Mouse (Mus musculus) liver, embryonic 11.5 days (tissue): ENCODE data around the gene Dhx9. TPM values are rescaled to one million over a fixed set of nuclear protein-coding genes. Genes with fewer than 3 reads are reported as not detected.
"Not testable (repeated sequence)": the region's sequence is repeated elsewhere in the genome, so short reads cannot be mapped to it uniquely, and the experiment has no call there.

Experiments
- ATAC-seq: fragments of 200-750 bp; cut with Nextera tagmentation; replicated peaks from 2 replicates; pipeline ENCODE4 v1.8.0; 2017; ENCODE audit warnings: moderate number of reproducible peaks, mild to moderate bottlenecking, moderate TSS enrichment, moderate library complexity; ENCODE audit not compliant: low FRiP score
- DNase-seq: peaks from one replicate; pipeline ENCODE4 v3.0.0-alpha.2; 2017; ENCODE audit warnings: low spot score
- H3K27ac ChIP-seq: fragments of 300-500 bp; sonication (generic); 2 replicates; pipeline ENCODE4 v1.5.1; 2014; ENCODE audit warnings: mild to moderate bottlenecking, low read depth, low read length, control low read depth
- H3K27me3 ChIP-seq: fragments of 300-500 bp; sonication (generic); replicated peaks from 2 replicates; pipeline ENCODE4 v1.6.1; 2014; ENCODE audit warnings: low read length, mixed read lengths; ENCODE audit not compliant: control insufficient read depth, insufficient read depth
- H3K36me3 ChIP-seq: fragments of 300-500 bp; sonication (generic); 2 replicates; pipeline ENCODE4 v1.6.1; 2014; ENCODE audit warnings: mild to moderate bottlenecking, low read length, moderate library complexity, mixed read lengths; ENCODE audit not compliant: control insufficient read depth, insufficient read depth
- H3K4me1 ChIP-seq: fragments of 300-500 bp; sonication (generic); replicated peaks from 2 replicates; pipeline ENCODE4 v1.6.1; 2014; ENCODE audit warnings: low read length, mixed read lengths; ENCODE audit not compliant: control insufficient read depth, insufficient read depth
- H3K4me2 ChIP-seq: fragments of 300-500 bp; sonication (generic); 2 replicates; pipeline ENCODE4 v1.6.1; 2014; ENCODE audit warnings: mild to moderate bottlenecking, control low read depth, moderate library complexity
- H3K4me3 ChIP-seq: fragments of 300-500 bp; sonication (generic); 2 replicates; pipeline ENCODE4 v1.5.1; 2014; ENCODE audit warnings: low read depth, low read length, control low read depth
- H3K9ac ChIP-seq: fragments of 300-500 bp; sonication (generic); 2 replicates; pipeline ENCODE4 v1.6.1; 2014; ENCODE audit warnings: low read depth, low read length, control low read depth
- H3K9me3 ChIP-seq: fragments of 300-500 bp; sonication (generic); 2 replicates; pipeline ENCODE4 v1.6.1; 2016; ENCODE audit warnings: low read length, inconsistent platforms, mixed read lengths; ENCODE audit not compliant: control insufficient read depth
- WGBS: fragments of 180-500 bp; shearing (Covaris S2); extraction: QIAGEN DNeasy Blood & Tissue Kit; methylation state at CpG from one replicate; pipeline ENCODE4 v1.1.7; 2014; 5-methylcytosine and 5-hydroxymethylcytosine counted together
- polyA plus RNA-seq: library from polyadenylated mRNA; unstranded; fragments of >200 nt; fragmentation: Nextera tagmentation; extraction: Ambion mirVana; gene quantifications from 2 replicates; pipeline ENCODE4 v1.2.1, GENCODE M21; 2014

Dhx9 gene
- 12.9 and 16.0 TPM in 2 replicates for polyA plus RNA-seq

- Histone ChIP-seq H3K4me1 (peaks cover 14% of the 10 kb centered on the region), H3K9ac (peak within 1 kb of the TSS; percentile 100), H3K27ac (peak within 1 kb of the TSS; percentile 91), H3K4me3 (peak within 1 kb of the TSS; percentile 100), H3K4me2 (peak within 1 kb of the TSS; percentile 67), H3K9me3 (no peaks in the 10 kb centered on the region), H3K27me3 (no peaks in the 10 kb centered on the region), H3K36me3 (no peaks in the 10 kb centered on the region)
- ATAC-seq = peak; percentile 88
- under 1% methylated on average over 35 of the region's 35 CpGs for WGBS
- DNase-seq = peak; percentile 97
Measured at GRCm38 (mm10) chr1:153487500-153487879, at the start of gene Dhx9. Gene Dhx9 (minus strand): TSS chr1:153487660.

- Histone ChIP-seq H3K9ac (no peak overlapping the region), H3K9me3 (no peaks in the 10 kb centered on the region), H3K27ac (no peak overlapping the region), H3K4me1 (no peaks in the 10 kb centered on the region), H3K36me3 (no peaks in the 10 kb centered on the region), H3K4me2 (no peak overlapping the region), H3K27me3 (no peaks in the 10 kb centered on the region), H3K4me3 (no peak overlapping the region)
- WGBS = 77% methylated on average over 9 of the region's 9 CpGs
- no peak for DNase-seq
- ATAC-seq = no peak
Measured at GRCm38 (mm10) chr1:153535611-153536010, 48.2 kb upstream of the Dhx9 start.

GRCm38 (mm10) chr1:153532896-153533295, 45.4 kb upstream of the Dhx9 start:
- H3K9ac ChIP-seq, H3K36me3 ChIP-seq, H3K4me3 ChIP-seq: not testable (repeated sequence)

GRCm38 (mm10) chr1:153532234-153532841, 44.9 kb upstream of the Dhx9 start:
- peak overlapping the region; percentile 50 for H3K4me2 ChIP-seq
- DNase-seq (no peak), ATAC-seq (no peak)
- no peaks in the 10 kb centered on the region for H3K27me3 ChIP-seq
- 0 out of 2 replicates have a peak overlapping the region, but pooled peaks have one; percentile 33 for H3K27ac ChIP-seq
- no peaks in the 10 kb centered on the region for H3K9me3 ChIP-seq
- WGBS = 18% methylated on average over 12 of the region's 12 CpGs
- no peak overlapping the region for H3K4me3 ChIP-seq
- H3K9ac ChIP-seq = peak overlapping the region; percentile 35; the same call in 1 of the 2 replicates
- H3K36me3 ChIP-seq = no peaks in the 10 kb centered on the region
- no peaks in the 10 kb centered on the region for H3K4me1 ChIP-seq

More at GRCm38 (mm10) chr1:153532896-153533295, 45.4 kb upstream of the Dhx9 start:
- H3K9me3 ChIP-seq, H3K27ac ChIP-seq, DNase-seq, H3K27me3 ChIP-seq, H3K4me2 ChIP-seq, H3K4me1 ChIP-seq, ATAC-seq: not testable (repeated sequence)
- WGBS = 86% methylated on average over 3 of the region's 3 CpGs

GRCm38 (mm10) chr1:153531677-153532233, 44.3 kb upstream of the Dhx9 start:
- ATAC-seq = no peak

GRCm38 (mm10) chr1:153522116-153522515, 34.7 kb upstream of the Dhx9 start:
- 46% methylated on average over 3 of the region's 3 CpGs for WGBS
- DNase-seq = no peak

More at GRCm38 (mm10) chr1:153531677-153532233, 44.3 kb upstream of the Dhx9 start:
- no peaks in the 10 kb centered on the region for H3K4me1 ChIP-seq
- 36% methylated on average over 9 of the region's 9 CpGs for WGBS
- H3K4me3 ChIP-seq = no peak overlapping the region
- H3K9ac ChIP-seq = no peak overlapping the region
- H3K27me3 ChIP-seq = no peaks in the 10 kb centered on the region
- H3K27ac ChIP-seq = no peak overlapping the region
- peak overlapping the region; percentile 50 for H3K4me2 ChIP-seq
- no peaks in the 10 kb centered on the region for H3K36me3 ChIP-seq
- DNase-seq = no peak
- H3K9me3 ChIP-seq = no peaks in the 10 kb centered on the region

GRCm38 (mm10) chr1:153515368-153515767, 27.9 kb upstream of the Dhx9 start:
- DNase-seq (no peak), ATAC-seq (no peak)
- H3K9ac ChIP-seq = no peak overlapping the region
- H3K36me3 ChIP-seq = no peaks in the 10 kb centered on the region
- 87% methylated on average over 12 of the region's 12 CpGs for WGBS
- H3K4me1 ChIP-seq = no peaks in the 10 kb centered on the region
- no peaks in the 10 kb centered on the region for H3K9me3 ChIP-seq
- no peak overlapping the region for H3K4me2 ChIP-seq
- H3K4me3 ChIP-seq = no peak overlapping the region
- H3K27ac ChIP-seq = no peak overlapping the region
- H3K27me3 ChIP-seq = no peaks in the 10 kb centered on the region

More at GRCm38 (mm10) chr1:153522116-153522515, 34.7 kb upstream of the Dhx9 start:
- no peaks in the 10 kb centered on the region for H3K4me1 ChIP-seq
- H3K36me3 ChIP-seq = no peaks in the 10 kb centered on the region
- H3K9ac ChIP-seq = no peak overlapping the region
- no peaks in the 10 kb centered on the region for H3K27me3 ChIP-seq
- no peak overlapping the region for H3K4me2 ChIP-seq
- H3K27ac ChIP-seq = no peak overlapping the region
- H3K4me3 ChIP-seq = no peak overlapping the region
- ATAC-seq = no peak
- H3K9me3 ChIP-seq = no peaks in the 10 kb centered on the region

GRCm38 (mm10) chr1:153510330-153511009, 23.0 kb upstream of the Dhx9 start:
- DNase-seq (no peak), ATAC-seq (no peak)
- H3K9me3 ChIP-seq = no peaks in the 10 kb centered on the region
- H3K27ac ChIP-seq = no peak overlapping the region
- no peak overlapping the region for H3K4me3 ChIP-seq
- no peaks in the 10 kb centered on the region for H3K36me3 ChIP-seq
- WGBS = 57% methylated on average over 2 of the region's 2 CpGs
- no peak overlapping the region for H3K4me2 ChIP-seq
- no peaks in the 10 kb centered on the region for H3K27me3 ChIP-seq
- H3K9ac ChIP-seq = no peak overlapping the region
- no peaks in the 10 kb centered on the region for H3K4me1 ChIP-seq
